Mouse (Mus musculus): ENCODE results near the gene Agtr1a. TPM values are rescaled to one million over a fixed set of nuclear protein-coding genes. Genes with fewer than 3 reads are reported as not detected.
A peak's percentile ranks its signal among the peaks of the same experiment; 100 is the strongest.

Gene Agtr1a
- polyA plus RNA-seq, 1 experiment from 2014 or later = 15.0 TPM

- Histone ChIP-seq H3K36me3 (ENCODE audit: insufficient read depth, low read length) (no peaks in the 10 kb centered on the region), H3K9ac (replicated peaks; ENCODE audit: low read length) (no peak overlapping the region), H3K4me3 (ENCODE audit: low read length) (no peak overlapping the region), H3K27me3 (ENCODE audit: insufficient read depth, low read length) (0 out of 2 replicates have a peak, but pooled peaks cover 3% of the 10 kb centered on the region), H3K4me1 (ENCODE audit: insufficient read depth, low read length) (peaks cover 11% of the 10 kb centered on the region; the same call in 1 of the 2 replicates), H3K9me3 (ENCODE audit: low read length) (no peaks in the 10 kb centered on the region), H3K27ac (ENCODE audit: low read length) (no peak overlapping the region; the same call in 1 of the 2 replicates), H3K4me2 (replicated peaks; ENCODE audit: low read depth, low read length) (peak overlapping the region; percentile 15; the same call in 1 of the 2 replicates)
- 73% methylated on average over 5 of the region's 5 CpGs for WGBS
- ATAC-seq (ENCODE audit: low FRiP score, low TSS enrichment) = no peak
Observed at GRCm38 (mm10) chr13:30338576-30338975, 2.3 kb downstream of the Agtr1a start.

- H3K4me2 ChIP-seq (replicated peaks; ENCODE audit: low read depth, low read length) = no peak overlapping the region
- no peaks in the 10 kb centered on the region for H3K36me3 ChIP-seq (ENCODE audit: insufficient read depth, low read length)
- no peaks in the 10 kb centered on the region for H3K9me3 ChIP-seq (ENCODE audit: low read length)
- WGBS = 89% methylated on average over 8 of the region's 8 CpGs
- peaks cover 11% of the 10 kb centered on the region; the same call in 1 of the 2 replicates for H3K4me1 ChIP-seq (ENCODE audit: insufficient read depth, low read length)
- no peak overlapping the region for H3K9ac ChIP-seq (replicated peaks; ENCODE audit: low read length)
- no peak for ATAC-seq (ENCODE audit: low FRiP score, low TSS enrichment)
- 0 out of 2 replicates have a peak, but pooled peaks cover 3% of the 10 kb centered on the region for H3K27me3 ChIP-seq (ENCODE audit: insufficient read depth, low read length)
- no peak overlapping the region for H3K27ac ChIP-seq (ENCODE audit: low read length)
- H3K4me3 ChIP-seq (ENCODE audit: low read length) = no peak overlapping the region
Observed at GRCm38 (mm10) chr13:30339927-30340326, 3.7 kb downstream of the Agtr1a start.

GRCm38 (mm10) chr13:30341987-30342898 lies 6.0 kb downstream of the Agtr1a start:
- ATAC-seq (ENCODE audit: low FRiP score, low TSS enrichment) = no peak
- Histone ChIP-seq H3K9me3 (ENCODE audit: low read length) (no peaks in the 10 kb centered on the region), H3K9ac (replicated peaks; ENCODE audit: low read length) (no peak overlapping the region), H3K27me3 (ENCODE audit: insufficient read depth, low read length) (no peaks in the 10 kb centered on the region), H3K36me3 (ENCODE audit: insufficient read depth, low read length) (no peaks in the 10 kb centered on the region), H3K4me3 (ENCODE audit: low read length) (no peak overlapping the region), H3K4me2 (replicated peaks; ENCODE audit: low read depth, low read length) (no peak overlapping the region), H3K27ac (ENCODE audit: low read length) (no peak overlapping the region), H3K4me1 (ENCODE audit: insufficient read depth, low read length) (peaks cover 9% of the 10 kb centered on the region; the same call in 1 of the 2 replicates)
- WGBS = 88% methylated on average over 19 of the region's 19 CpGs

GRCm38 (mm10) chr13:30345427-30345913 lies 9.2 kb downstream of the Agtr1a start:
- Histone ChIP-seq H3K4me3 (ENCODE audit: low read length) (no peak overlapping the region), H3K9me3 (ENCODE audit: low read length) (no peaks in the 10 kb centered on the region), H3K4me1 (ENCODE audit: insufficient read depth, low read length) (no peaks in the 10 kb centered on the region), H3K27ac (ENCODE audit: low read length) (no peak overlapping the region), H3K9ac (replicated peaks; ENCODE audit: low read length) (no peak overlapping the region), H3K4me2 (replicated peaks; ENCODE audit: low read depth, low read length) (no peak overlapping the region), H3K27me3 (ENCODE audit: insufficient read depth, low read length) (no peaks in the 10 kb centered on the region), H3K36me3 (ENCODE audit: insufficient read depth, low read length) (no peaks in the 10 kb centered on the region)
- 88% methylated on average over 11 of the region's 11 CpGs for WGBS
- ATAC-seq (ENCODE audit: low FRiP score, low TSS enrichment) = no peak

GRCm38 (mm10) chr13:30346881-30347280 lies 10.6 kb downstream of the Agtr1a start:
- no peak overlapping the region for H3K27ac ChIP-seq (ENCODE audit: low read length)
- H3K9ac ChIP-seq (replicated peaks; ENCODE audit: low read length) = no peak overlapping the region
- no peaks in the 10 kb centered on the region for H3K36me3 ChIP-seq (ENCODE audit: insufficient read depth, low read length)
- ATAC-seq (ENCODE audit: low FRiP score, low TSS enrichment) = no peak
- H3K4me2 ChIP-seq (replicated peaks; ENCODE audit: low read depth, low read length) = no peak overlapping the region
- H3K9me3 ChIP-seq (ENCODE audit: low read length) = no peaks in the 10 kb centered on the region
- WGBS = 82% methylated on average over 4 of the region's 4 CpGs
- H3K27me3 ChIP-seq (ENCODE audit: insufficient read depth, low read length) = no peaks in the 10 kb centered on the region
- H3K4me1 ChIP-seq (ENCODE audit: insufficient read depth, low read length) = no peaks in the 10 kb centered on the region
- H3K4me3 ChIP-seq (ENCODE audit: low read length) = no peak overlapping the region

GRCm38 (mm10) chr13:30348306-30348705 lies 12.1 kb downstream of the Agtr1a start:
- no peak overlapping the region for H3K4me3 ChIP-seq (ENCODE audit: low read length)
- no peak overlapping the region for H3K27ac ChIP-seq (ENCODE audit: low read length)
- H3K4me2 ChIP-seq (replicated peaks; ENCODE audit: low read depth, low read length) = no peak overlapping the region
- H3K36me3 ChIP-seq (ENCODE audit: insufficient read depth, low read length) = no peaks in the 10 kb centered on the region
- H3K4me1 ChIP-seq (ENCODE audit: insufficient read depth, low read length) = no peaks in the 10 kb centered on the region
- no peaks in the 10 kb centered on the region for H3K9me3 ChIP-seq (ENCODE audit: low read length)
- no peaks in the 10 kb centered on the region for H3K27me3 ChIP-seq (ENCODE audit: insufficient read depth, low read length)
- ATAC-seq (ENCODE audit: low FRiP score, low TSS enrichment) = no peak
- no peak overlapping the region for H3K9ac ChIP-seq (replicated peaks; ENCODE audit: low read length)

GRCm38 (mm10) chr13:30351966-30352365 lies 15.7 kb downstream of the Agtr1a start:
- no peak overlapping the region for H3K4me3 ChIP-seq (ENCODE audit: low read length)
- no peak overlapping the region for H3K9ac ChIP-seq (replicated peaks; ENCODE audit: low read length)
- no peaks in the 10 kb centered on the region for H3K27me3 ChIP-seq (ENCODE audit: insufficient read depth, low read length)
- no peaks in the 10 kb centered on the region for H3K9me3 ChIP-seq (ENCODE audit: low read length)
- H3K36me3 ChIP-seq (ENCODE audit: insufficient read depth, low read length) = no peaks in the 10 kb centered on the region
- no peak overlapping the region for H3K4me2 ChIP-seq (replicated peaks; ENCODE audit: low read depth, low read length)
- WGBS = 67% methylated on average over 13 of the region's 13 CpGs
- no peak for ATAC-seq (ENCODE audit: low FRiP score, low TSS enrichment)
- no peak overlapping the region for H3K27ac ChIP-seq (ENCODE audit: low read length)
- no peaks in the 10 kb centered on the region for H3K4me1 ChIP-seq (ENCODE audit: insufficient read depth, low read length)

GRCm38 (mm10) chr13:30354991-30355580 lies 18.8 kb downstream of the Agtr1a start:
- Histone ChIP-seq H3K4me2 (replicated peaks; ENCODE audit: low read depth, low read length) (no peak overlapping the region), H3K4me3 (ENCODE audit: low read length) (no peak overlapping the region), H3K36me3 (ENCODE audit: insufficient read depth, low read length) (no peaks in the 10 kb centered on the region), H3K9me3 (ENCODE audit: low read length) (no peaks in the 10 kb centered on the region), H3K9ac (replicated peaks; ENCODE audit: low read length) (no peak overlapping the region), H3K4me1 (ENCODE audit: insufficient read depth, low read length) (no peaks in the 10 kb centered on the region), H3K27ac (ENCODE audit: low read length) (no peak overlapping the region), H3K27me3 (ENCODE audit: insufficient read depth, low read length) (no peaks in the 10 kb centered on the region)
- 91% methylated on average over 6 of the region's 6 CpGs for WGBS
- no peak for ATAC-seq (ENCODE audit: low FRiP score, low TSS enrichment)

- Histone ChIP-seq H3K4me3 (ENCODE audit: low read length) (no peak overlapping the region), H3K27me3 (ENCODE audit: insufficient read depth, low read length) (no peaks in the 10 kb centered on the region), H3K36me3 (ENCODE audit: insufficient read depth, low read length) (no peaks in the 10 kb centered on the region), H3K9me3 (ENCODE audit: low read length) (no peaks in the 10 kb centered on the region), H3K4me2 (replicated peaks; ENCODE audit: low read depth, low read length) (no peak overlapping the region), H3K4me1 (ENCODE audit: insufficient read depth, low read length) (peaks cover 9% of the 10 kb centered on the region), H3K27ac (ENCODE audit: low read length) (no peak overlapping the region), H3K9ac (replicated peaks; ENCODE audit: low read length) (no peak overlapping the region)
- 75% methylated on average over 2 of the region's 2 CpGs for WGBS
- no peak for ATAC-seq (ENCODE audit: low FRiP score, low TSS enrichment)
Observed at GRCm38 (mm10) chr13:30355979-30356378, 19.7 kb downstream of the Agtr1a start.

All from kidney, embryonic 16.5 days (tissue).